Comparison of ENCODE assay signal across 8 mouse cellular contexts in the genomic region with DNA sequence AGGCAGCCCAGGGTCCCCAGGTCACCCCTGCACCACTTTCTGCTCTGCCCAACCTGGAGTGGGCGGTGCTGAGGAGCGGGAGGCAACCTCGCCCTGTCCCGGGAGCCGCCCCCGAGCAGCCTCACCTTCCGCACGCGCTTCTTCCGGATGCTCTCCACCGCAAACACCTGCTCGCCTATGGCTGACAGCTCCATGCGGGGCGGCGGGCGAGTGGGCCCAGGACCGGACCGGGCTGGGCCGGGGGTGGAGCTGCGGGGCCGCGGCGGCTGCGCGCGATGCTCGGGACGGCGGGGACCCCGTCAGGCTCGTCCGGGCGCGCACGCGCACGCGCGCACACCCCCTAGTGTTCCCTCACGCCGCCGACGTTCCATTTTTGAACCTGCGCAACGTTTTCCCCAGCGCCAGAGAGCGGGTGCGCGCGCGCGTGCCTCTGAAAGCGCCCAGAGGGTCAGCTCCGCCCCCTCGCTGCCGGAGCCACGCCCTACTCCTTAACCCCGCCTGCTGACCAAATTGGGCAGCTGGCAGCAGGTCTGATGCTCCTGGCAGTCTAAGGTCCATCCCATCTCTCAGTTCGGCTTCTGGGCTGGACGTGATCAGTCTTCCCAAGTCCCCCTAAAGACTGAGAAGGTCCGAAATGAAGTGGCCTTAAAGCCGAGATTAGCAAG. TPM values are rescaled to one million over a fixed set of nuclear protein-coding genes. Genes with fewer than 3 reads are reported as not detected.
DNase-seq lines count a peak whose midpoint lies in the region; ATAC-seq and TF ChIP-seq lines count a peak whose summit lies in the region.

No protein-coding gene starts in this region.

- peak; percentile 93 for DNase-seq in CH12.LX (ENCODE audit: extremely low read depth)
- DNase-seq in heart, postnatal 14 days: peak; percentile 90 to 91
- DNase-seq in layer of hippocampus, adult 11-12 months (ENCODE audit: low spot score): peak; percentile 92
- DNase-seq in liver, postnatal 0 days: peak; percentile 92
- peak; percentile 81 for DNase-seq in telencephalon, adult 2 months (ENCODE audit: low read depth, low spot score)

- TF ChIP-seq RAD21 in CH12.LX (IDR thresholded peaks at IDR 0.05; ENCODE audit: low read depth, low read length): no peak

- H3K27me3 ChIP-seq in CH12.LX (replicated peaks): no peaks in the 10 kb centered on the region
- peaks cover 28% of the 10 kb centered on the region for H3K27me3 ChIP-seq in forebrain, embryonic 13.5 days
- H3K27me3 ChIP-seq in liver, postnatal 0 days (ENCODE audit: insufficient read depth, low read length): peaks cover 43% of the 10 kb centered on the region
- H3K27me3 ChIP-seq in neural tube, embryonic 13.5 days: peaks cover 37% of the 10 kb centered on the region

- peak overlapping the region; percentile 66 to 79 (median 72) for H3K4me3 ChIP-seq in CH12.LX (replicated peaks in 1 of 3; ENCODE audit: low read depth in 2 of 3, low read length in 2 of 3, poor library complexity in 1 of 3)
- H3K4me3 ChIP-seq in forebrain, embryonic 13.5 days: peak overlapping the region; percentile 62
- H3K4me3 ChIP-seq in liver, postnatal 0 days (ENCODE audit: low read depth, low read length): peak overlapping the region; percentile 85
- H3K4me3 ChIP-seq in neural tube, embryonic 13.5 days: peak overlapping the region; percentile 62

- H3K9me3 ChIP-seq in CH12.LX (replicated peaks; ENCODE audit: low read length): no peaks in the 10 kb centered on the region
- no peaks in the 10 kb centered on the region for H3K9me3 ChIP-seq in forebrain, embryonic 13.5 days (replicated peaks)
- H3K9me3 ChIP-seq in liver, postnatal 0 days (ENCODE audit: low read length): no peaks in the 10 kb centered on the region
- H3K9me3 ChIP-seq in neural tube, embryonic 13.5 days: no peaks in the 10 kb centered on the region

- intact Hi-C loops in heart, postnatal 14 days (cut with DNase I): loop anchor here (5.0 kb wide), 1 partner anchor 100 kb away; a partner anchor contains a TSS

- H3K4me1 ChIP-seq in CH12.LX (ENCODE audit: control insufficient read depth in 1 of 2, insufficient read depth in 2 of 2): peaks cover 12 to 60% of the 10 kb centered on the region in 2 experiments
- peaks cover 34% of the 10 kb centered on the region for H3K4me1 ChIP-seq in forebrain, embryonic 13.5 days
- peaks cover 32% of the 10 kb centered on the region for H3K4me1 ChIP-seq in liver, postnatal 0 days (ENCODE audit: insufficient read depth)
- peaks cover 40% of the 10 kb centered on the region for H3K4me1 ChIP-seq in neural tube, embryonic 13.5 days (replicated peaks)

- TF ChIP-seq EP300 in CH12.LX (IDR thresholded peaks at IDR 0.05; ENCODE audit: low read length): no peak
- TF ChIP-seq EP300 in liver, postnatal 0 days (IDR thresholded peaks at IDR 0.05; ENCODE audit: low read depth): no peak

- H3K4me2 ChIP-seq in CH12.LX (ENCODE audit: insufficient read depth, low read depth, poor library complexity, severe bottlenecking): peak overlapping the region; percentile 74
- H3K4me2 ChIP-seq in forebrain, embryonic 13.5 days: peak overlapping the region; percentile 79
- peak overlapping the region; percentile 98 for H3K4me2 ChIP-seq in liver, postnatal 0 days (ENCODE audit: low read depth, low read length)
- peak overlapping the region; percentile 77 for H3K4me2 ChIP-seq in neural tube, embryonic 13.5 days

- peaks cover 10 to 23% of the 10 kb centered on the region in 2 experiments for H3K36me3 ChIP-seq in CH12.LX (replicated peaks in 1 of 2; ENCODE audit: control insufficient read depth in 1 of 2, insufficient read depth in 1 of 2, low read length in 1 of 2)
- no peaks in the 10 kb centered on the region for H3K36me3 ChIP-seq in forebrain, embryonic 13.5 days (ENCODE audit: poor library complexity, severe bottlenecking)
- H3K36me3 ChIP-seq in liver, postnatal 0 days (replicated peaks; ENCODE audit: insufficient read depth, low read length): no peaks in the 10 kb centered on the region
- H3K36me3 ChIP-seq in neural tube, embryonic 13.5 days: no peaks in the 10 kb centered on the region

- peak overlapping the region; percentile 67 for H3K9ac ChIP-seq in CH12.LX (ENCODE audit: insufficient read depth, low read depth)
- H3K9ac ChIP-seq in forebrain, embryonic 13.5 days: peak overlapping the region; percentile 71
- H3K9ac ChIP-seq in liver, postnatal 0 days (replicated peaks): peak overlapping the region; percentile 75
- H3K9ac ChIP-seq in neural tube, embryonic 13.5 days: peak overlapping the region; percentile 79

- under 1% methylated on average over 60 of the region's 62 CpGs for WGBS in forebrain, embryonic 13.5 days
- WGBS in liver, postnatal 0 days (ENCODE audit: insufficient replicate concordance): under 1% methylated on average over 33 of the region's 62 CpGs
- under 1% methylated on average over 42 of the region's 62 CpGs for WGBS in neural tube, embryonic 13.5 days

- no peaks in the 10 kb centered on the region for H3K79me2 ChIP-seq in CH12.LX (replicated peaks; ENCODE audit: control insufficient read depth, extremely low read depth, insufficient read depth, poor library complexity, severe bottlenecking)

- dilution Hi-C loops in CH12.LX (cut with MboI; ENCODE audit: extremely low pct_ligation_motif_present, extremely low pct_unique_long_range_greater_than_20kb, low sequenced_read_pairs): no loop called here

- peak overlapping the region; percentile 99 for H3K27ac ChIP-seq in CH12.LX (ENCODE audit: insufficient read depth, low read depth)
- H3K27ac ChIP-seq in forebrain, embryonic 13.5 days: no peak overlapping the region
- H3K27ac ChIP-seq in liver, postnatal 0 days (ENCODE audit: low read depth): peak overlapping the region; percentile 69; the same call in 1 of the 2 replicates
- 0 out of 2 replicates have a peak overlapping the region, but pooled peaks have one; percentile 42 for H3K27ac ChIP-seq in neural tube, embryonic 13.5 days (replicated peaks)

- TF ChIP-seq POLR2A in CH12.LX (IDR thresholded peaks at IDR 0.05; ENCODE audit: low read depth, low read length): peak; percentile 67

- peak in 1 of 2 experiments; percentile 24; a peak in 2 of 4 replicates for TF ChIP-seq CTCF in CH12.LX (conservative IDR thresholded peaks at IDR 0.05 in 1 of 2, IDR thresholded peaks at IDR 0.05 in 1 of 2; ENCODE audit: low read depth in 2 of 2, low read length in 2 of 2)
- TF ChIP-seq CTCF in liver, postnatal 0 days (IDR thresholded peaks at IDR 0.05; ENCODE audit: low read depth): peak; percentile 50

- in situ Hi-C loops in CH12.LX (cut with MboI; ENCODE audit: low pct_ligation_motif_present, low pct_unique_long_range_greater_than_20kb, low sequenced_read_pairs): no loop called here

- peak; percentile 66; the same call in 1 of the 2 replicates for ATAC-seq in cerebellum, adult (ENCODE audit: insufficient number of reproducible peaks, low FRiP score, low TSS enrichment)
- peak; percentile 66 for ATAC-seq in forebrain, embryonic 13.5 days
- peak; percentile 59 for ATAC-seq in liver, postnatal 0 days
- peak; percentile 62 for ATAC-seq in neural tube, embryonic 13.5 days (ENCODE audit: low read depth)

TF ChIP-seq in CH12.LX, 34 proteins besides CTCF, POLR2A, EP300 and RAD21 (continues in another document):
- TF ChIP-seq PAX5 (IDR thresholded peaks at IDR 0.05; ENCODE audit: low read length) (no peak), MAFK (IDR thresholded peaks at IDR 0.05; ENCODE audit: insufficient replicate concordance, low read length) (no peak), HCFC1 (IDR thresholded peaks at IDR 0.05; ENCODE audit: low read depth, low read length) (peak; percentile 22), MEF2A (IDR thresholded peaks at IDR 0.05; ENCODE audit: borderline replicate concordance, low read depth, low read length) (0 out of 2 replicates have a peak, but pooled peaks have one; percentile 58), POLR2AphosphoS2 (IDR thresholded peaks at IDR 0.05; ENCODE audit: low read depth, low read length) (peak; percentile 75; the same call in 1 of the 2 replicates), ZMIZ1 (IDR thresholded peaks at IDR 0.05; ENCODE audit: low read depth, low read length) (peak; percentile 48; the same call in 1 of the 2 replicates), MYC (IDR thresholded peaks at IDR 0.05; ENCODE audit: low read depth, low read length) (peak; percentile 5; the same call in 1 of the 2 replicates), TCF12 (IDR thresholded peaks at IDR 0.05; ENCODE audit: low read depth, low read length) (peak; percentile 40; the same call in 1 of the 2 replicates), NELFE (IDR thresholded peaks at IDR 0.05; ENCODE audit: low read depth, low read length) (peak; percentile 66), USF2 (conservative IDR thresholded peaks at IDR 0.05; ENCODE audit: low read depth, low read length) (no peak), CHD1 (IDR thresholded peaks at IDR 0.05; ENCODE audit: low read depth, low read length) (no peak), RCOR1 (conservative IDR thresholded peaks at IDR 0.05; ENCODE audit: low read depth, low read length) (no peak), MAZ (IDR thresholded peaks at IDR 0.05; ENCODE audit: low read depth, low read length) (0 out of 2 replicates have a peak, but pooled peaks have one; percentile 32), ZC3H11A (IDR thresholded peaks at IDR 0.05; ENCODE audit: low read depth, low read length) (no peak), IRF4 (IDR thresholded peaks at IDR 0.05; ENCODE audit: low read depth, low read length) (peak; percentile 36; the same call in 1 of the 2 replicates), ETS1 (conservative IDR thresholded peaks at IDR 0.05; ENCODE audit: low read depth, low read length) (no peak; the same call in 1 of the 2 replicates), USF1 (IDR thresholded peaks at IDR 0.05; ENCODE audit: low read depth, low read length) (no peak)

RNA-seq across cellular contexts. Expression of a gene that starts 38.5 kb away (rescaled TPM):
- 10.0 and 12.1 TPM in 2 replicates for total RNA-seq in CH12.LX (2012; rRNA removed)
- total RNA-seq in CH12.LX (2014; rRNA removed): 5.6 and 8.1 TPM in 2 replicates
- polyA plus RNA-seq in CH12.LX (2012; ENCODE audit: insufficient read length, low read depth): 12.4 and 14.7 TPM in 2 replicates
- polyA plus RNA-seq in forebrain, embryonic 13.5 days (2015; fragmentation: Nextera tagmentation; extraction: Ambion mirVana): 2.5 and 2.9 TPM in 2 replicates
- 1 to 10 TPM; 3.6 to 7.8 TPM for total RNA-seq in heart, postnatal 14 days (2021)
- polyA plus RNA-seq in liver, postnatal 0 days (2015; fragmentation: Nextera tagmentation; extraction: Ambion mirVana): 1.0 and 1.2 TPM in 2 replicates
- 3.0 and 3.3 TPM in 2 replicates for polyA plus RNA-seq in neural tube, embryonic 13.5 days (2015; fragmentation: Nextera tagmentation; extraction: Ambion mirVana)

RNA-seq across cellular contexts. Expression of a gene that starts 41.0 kb away (rescaled TPM):
- total RNA-seq in CH12.LX (2012; rRNA removed) (3.9 and 4.7 TPM in 2 replicates), CH12.LX (2014; rRNA removed) (8.7 and 10.4 TPM in 2 replicates)
- polyA plus RNA-seq in CH12.LX (2012; ENCODE audit: insufficient read length, low read depth): 94.3 and 98.5 TPM in 2 replicates
- 5.8 and 6.6 TPM in 2 replicates for polyA plus RNA-seq in forebrain, embryonic 13.5 days (2015; fragmentation: Nextera tagmentation; extraction: Ambion mirVana)
- total RNA-seq in heart, postnatal 14 days (2021): 10 to 100 TPM; 13.0 to 14.4 TPM
- 34.6 and 38.1 TPM in 2 replicates for polyA plus RNA-seq in liver, postnatal 0 days (2015; fragmentation: Nextera tagmentation; extraction: Ambion mirVana)
- polyA plus RNA-seq in neural tube, embryonic 13.5 days (2015; fragmentation: Nextera tagmentation; extraction: Ambion mirVana): 4.6 and 5.2 TPM in 2 replicates
